Mouse (Mus musculus): ENCODE data around the gene Trpm4. TPM values are rescaled to one million over a fixed set of nuclear protein-coding genes. Genes with fewer than 3 reads are reported as not detected.
"Not testable (repeated sequence)": the region's sequence is repeated elsewhere in the genome, so short reads cannot be mapped to it uniquely, and the experiment has no call there.

Gene Trpm4
- polyA plus RNA-seq, 1 experiment from 2014 or later = 14.2 TPM

DNA sequence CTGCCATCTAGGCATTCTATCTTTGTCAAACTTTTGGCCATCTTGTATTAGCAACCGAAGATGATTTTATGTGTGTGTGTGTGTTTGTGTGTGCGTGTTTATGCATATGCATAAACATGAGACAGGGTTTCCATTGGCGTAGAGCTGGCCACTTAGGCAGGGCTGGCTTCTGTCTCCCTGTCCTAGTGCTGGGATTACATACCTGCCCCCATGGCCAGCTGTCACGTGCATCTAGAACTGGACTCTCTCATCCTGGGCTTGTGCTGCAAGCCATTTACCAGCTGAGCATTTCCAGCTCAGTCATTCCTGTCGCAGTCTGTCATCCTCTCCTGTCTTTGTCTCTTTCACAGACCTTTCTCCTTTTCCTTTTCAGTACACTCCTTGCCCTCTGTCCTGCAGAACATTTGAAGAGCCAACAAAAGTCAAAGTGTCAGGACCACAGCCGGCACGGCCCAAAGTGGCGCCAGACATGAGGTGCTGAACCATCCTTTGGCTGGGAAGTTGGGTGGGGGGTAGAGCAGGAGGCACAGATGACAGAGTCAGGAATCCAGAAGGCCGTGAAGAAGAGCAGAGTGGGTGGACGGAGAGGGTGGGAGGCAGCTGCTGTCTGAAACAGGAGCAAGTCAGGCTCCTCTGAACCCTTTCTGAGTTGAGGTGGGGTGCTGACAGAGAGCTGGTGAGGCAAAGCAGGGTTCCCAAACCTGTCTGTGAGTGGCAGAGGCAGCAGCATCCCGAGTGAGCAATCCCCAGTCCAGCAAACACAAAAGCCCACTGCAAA, 76.3 kb downstream of the Trpm4 start:
- Histone ChIP-seq H3K4me2 (ENCODE audit: low read length) (no peak overlapping the region), H3K36me3 (ENCODE audit: control insufficient read depth, insufficient read depth, low read length) (no peaks in the 10 kb centered on the region), H3K9ac (ENCODE audit: low read depth, low read length) (no peak overlapping the region), H3K4me1 (ENCODE audit: control insufficient read depth, insufficient read depth, low read depth, low read length) (no peaks in the 10 kb centered on the region), H3K4me3 (ENCODE audit: low read length) (no peak overlapping the region), H3K9me3 (ENCODE audit: control insufficient read depth, low read length) (no peaks in the 10 kb centered on the region), H3K27me3 (replicated peaks; ENCODE audit: control insufficient read depth, insufficient read depth, low read length) (no peaks in the 10 kb centered on the region), H3K27ac (ENCODE audit: low read depth, low read length) (no peak overlapping the region)
- ATAC-seq = no peak
- 62% methylated on average over 10 of the region's 11 CpGs for WGBS

DNA sequence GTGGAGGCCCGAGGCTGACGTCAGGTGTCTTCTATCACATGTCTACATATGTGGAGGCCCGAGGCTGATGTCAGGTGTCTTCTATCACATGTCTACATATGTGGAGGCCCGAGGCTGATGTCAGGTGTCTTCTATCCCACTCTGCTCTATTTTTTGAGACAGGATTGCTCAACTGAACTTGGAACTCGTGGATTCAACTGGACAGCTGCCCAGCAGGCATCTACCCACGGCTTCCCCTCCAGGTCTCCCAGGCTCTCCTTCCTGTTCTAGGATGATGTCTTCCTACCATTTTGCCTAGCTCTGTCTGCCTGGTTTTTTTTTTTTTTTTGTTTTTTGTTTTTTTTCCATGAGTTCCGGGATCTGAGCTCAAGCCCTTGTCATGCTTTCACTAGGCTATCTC, 77.8 kb downstream of the Trpm4 start:
- not testable (repeated sequence) for H3K9me3 ChIP-seq (ENCODE audit: control insufficient read depth, low read length); H3K4me2 ChIP-seq (ENCODE audit: low read length); H3K4me1 ChIP-seq (ENCODE audit: control insufficient read depth, insufficient read depth, low read depth, low read length); ATAC-seq; H3K36me3 ChIP-seq (ENCODE audit: control insufficient read depth, insufficient read depth, low read length); H3K9ac ChIP-seq (ENCODE audit: low read depth, low read length); H3K4me3 ChIP-seq (ENCODE audit: low read length); H3K27ac ChIP-seq (ENCODE audit: low read depth, low read length); H3K27me3 ChIP-seq (replicated peaks; ENCODE audit: control insufficient read depth, insufficient read depth, low read length)
- WGBS = 81% methylated on average over 5 of the region's 7 CpGs

DNA sequence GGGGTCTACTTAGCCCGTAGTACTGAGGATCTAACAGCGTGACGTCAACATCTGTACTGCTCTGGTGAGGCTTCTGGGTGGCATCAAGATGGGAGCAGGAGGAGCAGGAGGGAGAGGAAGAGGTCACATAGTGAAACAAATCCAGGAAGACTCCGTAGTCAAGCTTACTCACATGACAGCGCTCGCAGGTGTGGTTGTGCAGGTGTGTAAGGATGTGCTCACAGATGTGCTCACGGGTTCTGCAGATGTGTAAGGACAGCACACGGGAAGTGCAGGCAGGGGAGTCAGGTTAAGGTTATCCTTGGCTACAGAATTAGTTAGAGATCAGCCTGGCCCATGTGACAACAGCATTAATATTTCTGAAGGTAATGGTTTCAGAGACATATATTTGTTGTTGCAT, 79.8 kb downstream of the Trpm4 start:
- Histone ChIP-seq H3K27ac (ENCODE audit: low read depth, low read length) (no peak overlapping the region), H3K4me1 (ENCODE audit: control insufficient read depth, insufficient read depth, low read depth, low read length) (no peaks in the 10 kb centered on the region), H3K36me3 (ENCODE audit: control insufficient read depth, insufficient read depth, low read length) (no peaks in the 10 kb centered on the region), H3K4me3 (ENCODE audit: low read length) (no peak overlapping the region), H3K4me2 (ENCODE audit: low read length) (no peak overlapping the region), H3K27me3 (replicated peaks; ENCODE audit: control insufficient read depth, insufficient read depth, low read length) (no peaks in the 10 kb centered on the region), H3K9me3 (ENCODE audit: control insufficient read depth, low read length) (no peaks in the 10 kb centered on the region), H3K9ac (ENCODE audit: low read depth, low read length) (no peak overlapping the region)
- no peak for ATAC-seq
- WGBS = 90% methylated on average over 8 of the region's 8 CpGs

Other genes with a start within 250 kb of the Trpm4 start
- 63.3 and 77.3 TPM in 2 replicates for gene Rcn3, start 241.6 kb downstream of the Trpm4 start, polyA plus RNA-seq (2015; fragmentation: Nextera tagmentation; extraction: Ambion mirVana)
- gene Fcgrt, start 229.9 kb downstream of the Trpm4 start, polyA plus RNA-seq (2015; fragmentation: Nextera tagmentation; extraction: Ambion mirVana) = 34.1 and 40.2 TPM in 2 replicates
- 698 and 709 TPM in 2 replicates for gene Rps11, start 209.3 kb downstream of the Trpm4 start, polyA plus RNA-seq (2015; fragmentation: Nextera tagmentation; extraction: Ambion mirVana)
- gene Rpl13a, start 205.0 kb downstream of the Trpm4 start, polyA plus RNA-seq (2015; fragmentation: Nextera tagmentation; extraction: Ambion mirVana) = 587 and 622 TPM in 2 replicates
- gene Gm45713, start 197.5 kb downstream of the Trpm4 start, polyA plus RNA-seq (2015; fragmentation: Nextera tagmentation; extraction: Ambion mirVana) = 0.16 and 0.37 TPM in 2 replicates
- gene Flt3l, start 197.3 kb downstream of the Trpm4 start, polyA plus RNA-seq (2015; fragmentation: Nextera tagmentation; extraction: Ambion mirVana) = 2.0 and 2.8 TPM in 2 replicates
- 94.5 and 97.6 TPM in 2 replicates for gene Pih1d1, start 179.5 kb downstream of the Trpm4 start, polyA plus RNA-seq (2015; fragmentation: Nextera tagmentation; extraction: Ambion mirVana)
- gene Aldh16a1, start 179.2 kb downstream of the Trpm4 start, polyA plus RNA-seq (2015; fragmentation: Nextera tagmentation; extraction: Ambion mirVana) = 18.8 and 22.9 TPM in 2 replicates
- gene Slc17a7, start 169.8 kb downstream of the Trpm4 start, polyA plus RNA-seq (2015; fragmentation: Nextera tagmentation; extraction: Ambion mirVana) = 1.1 and 1.5 TPM in 2 replicates
- gene Gfy, start 154.2 kb downstream of the Trpm4 start, polyA plus RNA-seq (2015; fragmentation: Nextera tagmentation; extraction: Ambion mirVana) = not detected in 2 replicates
- 0.75 and 1.4 TPM in 2 replicates for gene Pth2, start 152.8 kb downstream of the Trpm4 start, polyA plus RNA-seq (2015; fragmentation: Nextera tagmentation; extraction: Ambion mirVana)
- 0.54 and 0.65 TPM in 2 replicates for gene Ccdc155, start 128.9 kb downstream of the Trpm4 start, polyA plus RNA-seq (2015; fragmentation: Nextera tagmentation; extraction: Ambion mirVana)
- gene Dkkl1, start 121.6 kb downstream of the Trpm4 start, polyA plus RNA-seq (2015; fragmentation: Nextera tagmentation; extraction: Ambion mirVana) = 13.6 and 18.4 TPM in 2 replicates
- 46.9 and 54.1 TPM in 2 replicates for gene Tead2, start 118.0 kb downstream of the Trpm4 start, polyA plus RNA-seq (2015; fragmentation: Nextera tagmentation; extraction: Ambion mirVana)
- gene Cd37, start 94.7 kb downstream of the Trpm4 start, polyA plus RNA-seq (2015; fragmentation: Nextera tagmentation; extraction: Ambion mirVana) = 1.3 and 1.4 TPM in 2 replicates
- gene Slc6a16, start 92.7 kb downstream of the Trpm4 start, polyA plus RNA-seq (2015; fragmentation: Nextera tagmentation; extraction: Ambion mirVana) = 0.89 and 2.0 TPM in 2 replicates
- gene Slc6a21, start 56.3 kb downstream of the Trpm4 start, polyA plus RNA-seq (2015; fragmentation: Nextera tagmentation; extraction: Ambion mirVana) = not detected in 2 replicates
- gene Hrc, start 1.5 kb upstream of the Trpm4 start, polyA plus RNA-seq (2015; fragmentation: Nextera tagmentation; extraction: Ambion mirVana) = 0.28 and 0.72 TPM in 2 replicates
- gene Ppfia3, start 33.2 kb upstream of the Trpm4 start, polyA plus RNA-seq (2015; fragmentation: Nextera tagmentation; extraction: Ambion mirVana) = 28.5 and 28.6 TPM in 2 replicates
- gene Lin7b, start 36.8 kb upstream of the Trpm4 start, polyA plus RNA-seq (2015; fragmentation: Nextera tagmentation; extraction: Ambion mirVana) = 41.4 and 70.3 TPM in 2 replicates
- 144 and 161 TPM in 2 replicates for gene Snrnp70, start 62.0 kb upstream of the Trpm4 start, polyA plus RNA-seq (2015; fragmentation: Nextera tagmentation; extraction: Ambion mirVana)
- gene Kcna7, start 71.9 kb upstream of the Trpm4 start, polyA plus RNA-seq (2015; fragmentation: Nextera tagmentation; extraction: Ambion mirVana) = 0.06 TPM in 1 of 2 replicates, not detected in the other
- 0.15 and 0.27 TPM in 2 replicates for gene Ntf5, start 79.9 kb upstream of the Trpm4 start, polyA plus RNA-seq (2015; fragmentation: Nextera tagmentation; extraction: Ambion mirVana)
- 2.0 and 2.3 TPM in 2 replicates for gene Lhb, start 87.0 kb upstream of the Trpm4 start, polyA plus RNA-seq (2015; fragmentation: Nextera tagmentation; extraction: Ambion mirVana)
- gene Gys1, start 101.1 kb upstream of the Trpm4 start, polyA plus RNA-seq (2015; fragmentation: Nextera tagmentation; extraction: Ambion mirVana) = 25.5 and 28.7 TPM in 2 replicates
- gene Ruvbl2, start 104.3 kb upstream of the Trpm4 start, polyA plus RNA-seq (2015; fragmentation: Nextera tagmentation; extraction: Ambion mirVana) = 94.3 and 108 TPM in 2 replicates
- 5,303 and 5,527 TPM in 2 replicates for gene Ftl1, start 126.1 kb upstream of the Trpm4 start, polyA plus RNA-seq (2015; fragmentation: Nextera tagmentation; extraction: Ambion mirVana)
- 226 and 242 TPM in 2 replicates for gene Bax, start 133.1 kb upstream of the Trpm4 start, polyA plus RNA-seq (2015; fragmentation: Nextera tagmentation; extraction: Ambion mirVana)
- gene Tulp2, start 148.1 kb upstream of the Trpm4 start, polyA plus RNA-seq (2015; fragmentation: Nextera tagmentation; extraction: Ambion mirVana) = 0.20 and 0.30 TPM in 2 replicates
- gene Gm45808, start 153.0 kb upstream of the Trpm4 start, polyA plus RNA-seq (2015; fragmentation: Nextera tagmentation; extraction: Ambion mirVana) = not detected in 2 replicates
- 4.0 and 4.3 TPM in 2 replicates for gene Dhdh, start 155.0 kb upstream of the Trpm4 start, polyA plus RNA-seq (2015; fragmentation: Nextera tagmentation; extraction: Ambion mirVana)
- 141 and 151 TPM in 2 replicates for gene Nucb1, start 176.6 kb upstream of the Trpm4 start, polyA plus RNA-seq (2015; fragmentation: Nextera tagmentation; extraction: Ambion mirVana)
- 17.5 and 18.2 TPM in 2 replicates for gene Ppp1r15a, start 192.5 kb upstream of the Trpm4 start, polyA plus RNA-seq (2015; fragmentation: Nextera tagmentation; extraction: Ambion mirVana)
- 2.2 and 3.1 TPM in 2 replicates for gene Plekha4, start 192.6 kb upstream of the Trpm4 start, polyA plus RNA-seq (2015; fragmentation: Nextera tagmentation; extraction: Ambion mirVana)
- 0.43 and 0.80 TPM in 2 replicates for gene Hsd17b14, start 221.1 kb upstream of the Trpm4 start, polyA plus RNA-seq (2015; fragmentation: Nextera tagmentation; extraction: Ambion mirVana)
- gene Bcat2, start 236.4 kb upstream of the Trpm4 start, polyA plus RNA-seq (2015; fragmentation: Nextera tagmentation; extraction: Ambion mirVana) = 22.7 and 27.0 TPM in 2 replicates